Mouse (Mus musculus): Measurements from ENCODE around the gene Rhox2f. TPM values are rescaled to one million over a fixed set of nuclear protein-coding genes. Genes with fewer than 3 reads are reported as not detected.
"Not testable (repeated sequence)": the region's sequence is repeated elsewhere in the genome, so short reads cannot be mapped to it uniquely, and the experiment has no call there.

The Rhox2f gene
- polyA plus RNA-seq (2015; fragmentation: Nextera tagmentation; extraction: Ambion mirVana), result not detected in 2 replicates

DNA sequence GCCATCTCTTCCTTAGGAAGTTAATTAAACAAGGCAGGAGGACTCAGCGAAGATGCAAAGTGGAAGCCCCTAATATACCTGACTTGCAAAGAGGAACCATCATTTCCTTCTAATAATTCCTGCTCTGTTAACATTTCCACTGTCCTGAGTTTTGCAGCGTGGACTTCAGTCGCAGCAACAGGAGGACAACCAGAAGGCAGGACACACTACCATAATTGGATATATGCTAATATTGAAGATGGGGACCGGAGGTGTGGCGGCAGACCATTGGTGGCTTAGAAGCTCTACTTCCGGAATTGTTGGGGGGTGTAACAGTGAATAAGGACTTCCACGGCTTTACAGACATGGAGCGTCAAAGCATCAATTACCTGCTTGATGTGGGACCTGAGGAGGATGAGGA is at the start of gene Rhox2f:
Rhox2f (plus strand) TSS at position 301 of the 400 bp plus-strand sequence.
- not testable (repeated sequence) for H3K27me3 ChIP-seq (ENCODE audit: control insufficient read depth, insufficient read depth, low read length); H3K27ac ChIP-seq (ENCODE audit: low read length); H3K9me3 ChIP-seq (replicated peaks; ENCODE audit: control insufficient read depth, low read length); H3K36me3 ChIP-seq (ENCODE audit: control insufficient read depth, insufficient read depth); H3K4me2 ChIP-seq (ENCODE audit: low read depth, low read length); ATAC-seq (replicated peaks; ENCODE audit: extremely low read depth, insufficient read depth, low FRiP score); H3K9ac ChIP-seq (ENCODE audit: low read length); H3K4me1 ChIP-seq (ENCODE audit: control insufficient read depth, insufficient read depth, low read length); H3K4me3 ChIP-seq (ENCODE audit: low read length)
- WGBS, result 89% methylated on average over 7 of the region's 8 CpGs

DNA sequence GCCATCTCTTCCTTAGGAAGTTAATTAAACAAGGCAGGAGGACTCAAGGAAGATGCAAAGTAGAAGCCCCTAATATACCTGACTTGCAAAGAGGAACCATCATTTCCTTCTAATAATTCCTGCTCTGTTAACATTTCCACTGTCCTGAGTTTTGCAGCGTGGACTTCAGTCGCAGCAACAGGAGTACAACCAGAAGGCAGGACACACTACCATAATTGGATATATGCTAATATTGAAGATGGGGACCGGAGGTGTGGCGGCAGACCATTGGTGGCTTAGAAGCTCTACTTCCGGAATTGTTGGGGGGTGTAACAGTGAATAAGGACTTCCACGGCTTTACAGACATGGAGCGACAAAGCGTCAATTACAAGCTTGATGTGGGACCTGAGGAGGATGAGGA is 41.1 kb upstream of the Rhox2f start, which contains the start of gene Rhox2e:
Rhox2e (plus strand) TSS at position 301 of the 400 bp plus-strand sequence.
- H3K9ac ChIP-seq (ENCODE audit: low read length); H3K4me2 ChIP-seq (ENCODE audit: low read depth, low read length): not testable (repeated sequence)
- 94% methylated on average over 2 of the region's 8 CpGs for WGBS

GRCm38 (mm10) chrX:37541719-37542118 is 29.5 kb upstream of the Rhox2f start, which contains the start of gene Rhox3e:
Gene Rhox3e (plus strand): TSS chrX:37542019.
- not testable (repeated sequence) for H3K4me3 ChIP-seq (ENCODE audit: low read length); H3K4me1 ChIP-seq (ENCODE audit: control insufficient read depth, insufficient read depth, low read length); H3K27ac ChIP-seq (ENCODE audit: low read length); ATAC-seq (replicated peaks; ENCODE audit: extremely low read depth, insufficient read depth, low FRiP score); H3K9ac ChIP-seq (ENCODE audit: low read length); H3K9me3 ChIP-seq (replicated peaks; ENCODE audit: control insufficient read depth, low read length); H3K4me2 ChIP-seq (ENCODE audit: low read depth, low read length); H3K27me3 ChIP-seq (ENCODE audit: control insufficient read depth, insufficient read depth, low read length); H3K36me3 ChIP-seq (ENCODE audit: control insufficient read depth, insufficient read depth)
- no CpG with 5 or more reads among the region's 4 CpGs for WGBS

More for the DNA sequence above, 41.1 kb upstream of the Rhox2f start, which contains the start of gene Rhox2e:
- not testable (repeated sequence) for ATAC-seq (replicated peaks; ENCODE audit: extremely low read depth, insufficient read depth, low FRiP score); H3K9me3 ChIP-seq (replicated peaks; ENCODE audit: control insufficient read depth, low read length); H3K4me3 ChIP-seq (ENCODE audit: low read length); H3K36me3 ChIP-seq (ENCODE audit: control insufficient read depth, insufficient read depth); H3K27ac ChIP-seq (ENCODE audit: low read length); H3K4me1 ChIP-seq (ENCODE audit: control insufficient read depth, insufficient read depth, low read length); H3K27me3 ChIP-seq (ENCODE audit: control insufficient read depth, insufficient read depth, low read length)

GRCm38 (mm10) chrX:37557112-37557511 is 14.1 kb upstream of the Rhox2f start, which contains the start of gene Rhox4e:
Gene Rhox4e (plus strand): TSS chrX:37557412.
- WGBS, result over 99% methylated on average over 10 of the region's 18 CpGs
- not testable (repeated sequence) for H3K9ac ChIP-seq (ENCODE audit: low read length); H3K4me2 ChIP-seq (ENCODE audit: low read depth, low read length); H3K27me3 ChIP-seq (ENCODE audit: control insufficient read depth, insufficient read depth, low read length); H3K9me3 ChIP-seq (replicated peaks; ENCODE audit: control insufficient read depth, low read length); H3K27ac ChIP-seq (ENCODE audit: low read length); H3K4me1 ChIP-seq (ENCODE audit: control insufficient read depth, insufficient read depth, low read length); ATAC-seq (replicated peaks; ENCODE audit: extremely low read depth, insufficient read depth, low FRiP score); H3K4me3 ChIP-seq (ENCODE audit: low read length); H3K36me3 ChIP-seq (ENCODE audit: control insufficient read depth, insufficient read depth)

GRCm38 (mm10) chrX:37572638-37573037 is 1.4 kb downstream of the Rhox2f start:
- H3K4me3 ChIP-seq (ENCODE audit: low read length); H3K27me3 ChIP-seq (ENCODE audit: control insufficient read depth, insufficient read depth, low read length); H3K9me3 ChIP-seq (replicated peaks; ENCODE audit: control insufficient read depth, low read length); H3K36me3 ChIP-seq (ENCODE audit: control insufficient read depth, insufficient read depth); H3K9ac ChIP-seq (ENCODE audit: low read length); H3K4me1 ChIP-seq (ENCODE audit: control insufficient read depth, insufficient read depth, low read length); H3K27ac ChIP-seq (ENCODE audit: low read length); H3K4me2 ChIP-seq (ENCODE audit: low read depth, low read length); ATAC-seq (replicated peaks; ENCODE audit: extremely low read depth, insufficient read depth, low FRiP score): not testable (repeated sequence)
- 43% methylated on average over 2 of the region's 2 CpGs for WGBS

DNA sequence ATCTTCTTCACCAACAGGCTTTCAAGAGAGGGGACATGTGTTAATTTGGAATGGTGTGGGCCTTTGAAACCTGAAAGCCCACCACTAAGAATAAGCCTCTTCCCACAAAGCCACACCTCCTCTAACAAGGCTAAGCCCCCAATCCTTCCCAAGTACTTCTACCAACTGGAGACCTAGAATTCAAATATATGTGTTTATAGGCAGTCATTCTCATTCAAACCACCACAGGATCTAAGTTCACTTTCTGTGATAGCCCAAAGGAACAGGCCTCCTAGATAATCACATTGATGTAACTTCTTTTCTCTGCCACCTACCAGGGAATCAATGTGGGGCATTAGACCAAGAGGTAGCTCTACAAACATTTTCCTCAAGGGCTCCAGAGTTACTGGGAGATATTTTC is 9.5 kb downstream of the Rhox2f start, which contains the start of gene Rhox3f:
Rhox3f (plus strand) TSS at position 301 of the 400 bp plus-strand sequence.
- ATAC-seq (replicated peaks; ENCODE audit: extremely low read depth, insufficient read depth, low FRiP score); H3K27me3 ChIP-seq (ENCODE audit: control insufficient read depth, insufficient read depth, low read length); H3K36me3 ChIP-seq (ENCODE audit: control insufficient read depth, insufficient read depth): not testable (repeated sequence)

DNA sequence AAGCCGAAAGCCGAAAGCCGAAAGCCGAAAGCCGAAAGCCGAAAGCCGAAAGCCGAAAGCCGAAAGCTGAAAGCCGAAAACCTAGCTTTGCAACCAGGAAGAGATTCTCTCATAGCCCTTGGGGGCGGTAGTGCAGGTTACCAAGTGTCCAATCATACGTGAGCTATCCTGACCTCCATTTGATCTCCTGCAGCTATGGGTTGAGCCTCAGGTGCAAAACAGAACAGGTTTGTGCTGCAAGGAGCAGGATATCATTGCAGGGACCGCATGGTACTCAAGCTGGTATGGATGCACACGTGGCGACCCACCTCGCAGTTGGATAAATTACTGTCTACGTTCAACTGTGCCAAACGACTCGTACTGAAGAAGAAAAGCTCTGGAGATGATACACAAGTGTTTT is 36.4 kb downstream of the Rhox2f start, which contains the start of gene Rhox4f:
Rhox4f (minus strand) TSS at position 101 of the 400 bp plus-strand sequence.
- H3K4me3 ChIP-seq (ENCODE audit: low read length); H3K27ac ChIP-seq (ENCODE audit: low read length); ATAC-seq (replicated peaks; ENCODE audit: extremely low read depth, insufficient read depth, low FRiP score); H3K9me3 ChIP-seq (replicated peaks; ENCODE audit: control insufficient read depth, low read length); H3K9ac ChIP-seq (ENCODE audit: low read length); H3K27me3 ChIP-seq (ENCODE audit: control insufficient read depth, insufficient read depth, low read length); H3K4me1 ChIP-seq (ENCODE audit: control insufficient read depth, insufficient read depth, low read length); H3K36me3 ChIP-seq (ENCODE audit: control insufficient read depth, insufficient read depth); H3K4me2 ChIP-seq (ENCODE audit: low read depth, low read length): not testable (repeated sequence)
- WGBS, result 92% methylated on average over 11 of the region's 19 CpGs

More for the DNA sequence above, 9.5 kb downstream of the Rhox2f start, which contains the start of gene Rhox3f:
- H3K4me2 ChIP-seq (ENCODE audit: low read depth, low read length); H3K9me3 ChIP-seq (replicated peaks; ENCODE audit: control insufficient read depth, low read length); H3K4me3 ChIP-seq (ENCODE audit: low read length); H3K27ac ChIP-seq (ENCODE audit: low read length); H3K4me1 ChIP-seq (ENCODE audit: control insufficient read depth, insufficient read depth, low read length); H3K9ac ChIP-seq (ENCODE audit: low read length): not testable (repeated sequence)

Other genes starting within 250 kb of the Rhox2f start
- not detected in 2 replicates for gene Rhox3a2, start 191.4 kb upstream of the Rhox2f start, polyA plus RNA-seq (2015; fragmentation: Nextera tagmentation; extraction: Ambion mirVana)
- 2.3 and 6.1 TPM in 2 replicates for gene Rhox4a2, start 180.6 kb upstream of the Rhox2f start, polyA plus RNA-seq (2015; fragmentation: Nextera tagmentation; extraction: Ambion mirVana)
- not detected in 2 replicates for gene Rhox2b, start 159.3 kb upstream of the Rhox2f start, polyA plus RNA-seq (2015; fragmentation: Nextera tagmentation; extraction: Ambion mirVana)
- 0.72 and 2.2 TPM in 2 replicates for gene Rhox4b, start 138.9 kb upstream of the Rhox2f start, polyA plus RNA-seq (2015; fragmentation: Nextera tagmentation; extraction: Ambion mirVana)
- not detected in 2 replicates for gene Rhox2c, start 117.7 kb upstream of the Rhox2f start, polyA plus RNA-seq (2015; fragmentation: Nextera tagmentation; extraction: Ambion mirVana)
- not detected in 2 replicates for gene Rhox3c, start 112.8 kb upstream of the Rhox2f start, polyA plus RNA-seq (2015; fragmentation: Nextera tagmentation; extraction: Ambion mirVana)
- gene Rhox4c, start 91.1 kb upstream of the Rhox2f start, polyA plus RNA-seq (2015; fragmentation: Nextera tagmentation; extraction: Ambion mirVana), result not detected in 2 replicates
- not detected in 2 replicates for gene Rhox2d, start 78.0 kb upstream of the Rhox2f start, polyA plus RNA-seq (2015; fragmentation: Nextera tagmentation; extraction: Ambion mirVana)
- not detected in 2 replicates for gene Rhox4d, start 57.0 kb upstream of the Rhox2f start, polyA plus RNA-seq (2015; fragmentation: Nextera tagmentation; extraction: Ambion mirVana)
- not detected in 2 replicates for gene Rhox2e, start 41.0 kb upstream of the Rhox2f start, polyA plus RNA-seq (2015; fragmentation: Nextera tagmentation; extraction: Ambion mirVana)
- gene Rhox3e, start 29.4 kb upstream of the Rhox2f start, polyA plus RNA-seq (2015; fragmentation: Nextera tagmentation; extraction: Ambion mirVana), result not detected in 2 replicates
- gene Rhox4e, start 14.0 kb upstream of the Rhox2f start, polyA plus RNA-seq (2015; fragmentation: Nextera tagmentation; extraction: Ambion mirVana), result not detected in 2 replicates
- gene Rhox3f, start 9.6 kb downstream of the Rhox2f start, polyA plus RNA-seq (2015; fragmentation: Nextera tagmentation; extraction: Ambion mirVana), result not detected in 2 replicates
- not detected in 2 replicates for gene Rhox4f, start 36.3 kb downstream of the Rhox2f start, polyA plus RNA-seq (2015; fragmentation: Nextera tagmentation; extraction: Ambion mirVana)
- not detected in 2 replicates for gene Rhox3g, start 57.2 kb downstream of the Rhox2f start, polyA plus RNA-seq (2015; fragmentation: Nextera tagmentation; extraction: Ambion mirVana)
- gene Rhox2g, start 72.1 kb downstream of the Rhox2f start, polyA plus RNA-seq (2015; fragmentation: Nextera tagmentation; extraction: Ambion mirVana), result not detected in 2 replicates
- not detected in 2 replicates for gene Rhox4g, start 79.9 kb downstream of the Rhox2f start, polyA plus RNA-seq (2015; fragmentation: Nextera tagmentation; extraction: Ambion mirVana)
- gene Rhox3h, start 97.4 kb downstream of the Rhox2f start, polyA plus RNA-seq (2015; fragmentation: Nextera tagmentation; extraction: Ambion mirVana), result not detected in 2 replicates
- not detected in 2 replicates for gene Rhox2h, start 101.9 kb downstream of the Rhox2f start, polyA plus RNA-seq (2015; fragmentation: Nextera tagmentation; extraction: Ambion mirVana)
- gene Rhox5, start 233.4 kb downstream of the Rhox2f start, polyA plus RNA-seq (2015; fragmentation: Nextera tagmentation; extraction: Ambion mirVana), result 9.7 and 10.0 TPM in 2 replicates

Measured in heart, embryonic 16.5 days (tissue).